Mouse (Mus musculus) neural tube, embryonic 11.5 days (tissue): ENCODE data around the gene Wnt2b. TPM values are rescaled to one million over a fixed set of nuclear protein-coding genes. Genes with fewer than 3 reads are reported as not detected.

Source experiments
- ATAC-seq: fragments of 200-750 bp; cut with Nextera tagmentation; 2 replicates; pipeline ENCODE4 v1.8.0; 2017; ENCODE audit warnings: moderate number of reproducible peaks, mild to moderate bottlenecking, moderate TSS enrichment, moderate library complexity; ENCODE audit not compliant: insufficient read depth, low FRiP score, low TSS enrichment
- DNase-seq: peaks from one replicate; pipeline ENCODE4 v3.0.0-alpha.2; 2015; ENCODE audit warnings: low spot score
- H3K27ac ChIP-seq: fragments of 300-500 bp; sonication (generic); 2 replicates; pipeline ENCODE4 v1.5.1; 2014; ENCODE audit warnings: low read depth, mild to moderate bottlenecking, low read length
- H3K27me3 ChIP-seq: fragments of 300-500 bp; sonication (generic); 2 replicates; pipeline ENCODE4 v1.6.1; 2014; ENCODE audit warnings: mild to moderate bottlenecking, low read length, mixed read lengths; ENCODE audit not compliant: control insufficient read depth, insufficient read depth
- H3K36me3 ChIP-seq: fragments of 300-500 bp; sonication (generic); 2 replicates; pipeline ENCODE4 v1.6.1; 2014; ENCODE audit warnings: mild to moderate bottlenecking, low read length, moderate library complexity, mixed read lengths; ENCODE audit not compliant: control insufficient read depth, insufficient read depth
- H3K4me1 ChIP-seq: fragments of 300-500 bp; sonication (generic); 2 replicates; pipeline ENCODE4 v1.6.1; 2014; ENCODE audit warnings: low read length, mixed read lengths; ENCODE audit not compliant: control insufficient read depth, insufficient read depth
- H3K4me2 ChIP-seq: fragments of 300-500 bp; sonication (generic); 2 replicates; pipeline ENCODE4 v1.6.1; 2014; ENCODE audit warnings: low read depth, mild to moderate bottlenecking, moderate library complexity
- H3K4me3 ChIP-seq: fragments of 300-500 bp; sonication (generic); 2 replicates; pipeline ENCODE4 v1.5.1; 2014; ENCODE audit warnings: low read depth, low read length
- H3K9ac ChIP-seq: fragments of 300-500 bp; sonication (generic); 2 replicates; pipeline ENCODE4 v1.6.1; 2014; ENCODE audit warnings: mild to moderate bottlenecking, low read length
- H3K9me3 ChIP-seq: fragments of 300-500 bp; sonication (generic); 2 replicates; pipeline ENCODE4 v1.6.1; 2016; ENCODE audit warnings: low read length; ENCODE audit not compliant: control insufficient read depth
- WGBS: fragments of 180-500 bp; shearing (Covaris S2); extraction: QIAGEN DNeasy Blood & Tissue Kit; methylation state at CpG from one replicate; pipeline ENCODE4 v1.1.7; 2014; 5-methylcytosine and 5-hydroxymethylcytosine counted together
- polyA plus RNA-seq: library from polyadenylated mRNA; unstranded; fragments of >200 nt; fragmentation: Nextera tagmentation; extraction: Ambion mirVana; gene quantifications from 2 replicates; pipeline ENCODE4 v1.2.1, GENCODE M21; 2014

Gene Wnt2b
- polyA plus RNA-seq, 1 experiment from 2014 or later: 0.90 TPM

GRCm38 (mm10) chr3:104956131-104956581 is 5.6 kb downstream of the Wnt2b start:
- peaks cover 21% of the 10 kb centered on the region for H3K27me3 ChIP-seq
- no peak overlapping the region for H3K27ac ChIP-seq
- 77% methylated on average over 6 of the region's 6 CpGs for WGBS
- no peak overlapping the region for H3K4me2 ChIP-seq
- H3K36me3 ChIP-seq: peaks cover 3% of the 10 kb centered on the region; the same call in 1 of the 2 replicates
- DNase-seq: no peak
- H3K4me1 ChIP-seq: no peaks in the 10 kb centered on the region
- no peaks in the 10 kb centered on the region for H3K9me3 ChIP-seq
- H3K4me3 ChIP-seq: no peak overlapping the region
- H3K9ac ChIP-seq: no peak overlapping the region
- no peak for ATAC-seq

GRCm38 (mm10) chr3:104954551-104954950 is 7.2 kb downstream of the Wnt2b start:
- no peak overlapping the region for H3K4me3 ChIP-seq
- 95% methylated on average over 15 of the region's 15 CpGs for WGBS
- no peak overlapping the region for H3K27ac ChIP-seq
- peaks cover 5% of the 10 kb centered on the region for H3K27me3 ChIP-seq
- H3K4me1 ChIP-seq: no peaks in the 10 kb centered on the region
- DNase-seq (no peak), ATAC-seq (no peak)
- no peak overlapping the region for H3K9ac ChIP-seq
- H3K9me3 ChIP-seq: no peaks in the 10 kb centered on the region
- no peak overlapping the region for H3K4me2 ChIP-seq
- H3K36me3 ChIP-seq: peaks cover 3% of the 10 kb centered on the region; the same call in 1 of the 2 replicates

- Histone ChIP-seq H3K9me3 (no peaks in the 10 kb centered on the region), H3K4me3 (no peak overlapping the region), H3K9ac (no peak overlapping the region), H3K36me3 (peaks cover 3% of the 10 kb centered on the region; the same call in 1 of the 2 replicates), H3K27me3 (peaks cover 5% of the 10 kb centered on the region), H3K4me2 (no peak overlapping the region), H3K4me1 (no peaks in the 10 kb centered on the region), H3K27ac (no peak overlapping the region)
- WGBS: 92% methylated on average over 3 of the region's 3 CpGs
- ATAC-seq (no peak), DNase-seq (no peak)
Measured at GRCm38 (mm10) chr3:104954137-104954536, 7.6 kb downstream of the Wnt2b start.

GRCm38 (mm10) chr3:104952891-104953670 is 8.6 kb downstream of the Wnt2b start:
- H3K4me1 ChIP-seq: no peaks in the 10 kb centered on the region
- H3K4me3 ChIP-seq: no peak overlapping the region
- H3K27ac ChIP-seq: no peak overlapping the region
- peaks cover 3% of the 10 kb centered on the region; the same call in 1 of the 2 replicates for H3K36me3 ChIP-seq
- no peaks in the 10 kb centered on the region for H3K9me3 ChIP-seq
- WGBS: 96% methylated on average over 23 of the region's 23 CpGs
- H3K4me2 ChIP-seq: no peak overlapping the region
- no peaks in the 10 kb centered on the region for H3K27me3 ChIP-seq
- ATAC-seq (no peak), DNase-seq (no peak)
- H3K9ac ChIP-seq: no peak overlapping the region

- H3K9ac ChIP-seq: no peak overlapping the region
- no peaks in the 10 kb centered on the region for H3K4me1 ChIP-seq
- H3K36me3 ChIP-seq: peaks cover 3% of the 10 kb centered on the region; the same call in 1 of the 2 replicates
- ATAC-seq: no peak
- no peaks in the 10 kb centered on the region for H3K9me3 ChIP-seq
- H3K4me3 ChIP-seq: no peak overlapping the region
- no peak for DNase-seq
- H3K27me3 ChIP-seq: no peaks in the 10 kb centered on the region
- 94% methylated on average over 12 of the region's 12 CpGs for WGBS
- no peak overlapping the region for H3K4me2 ChIP-seq
- no peak overlapping the region for H3K27ac ChIP-seq
Measured at GRCm38 (mm10) chr3:104950926-104951325, 10.8 kb downstream of the Wnt2b start.

- Histone ChIP-seq H3K36me3 (no peaks in the 10 kb centered on the region), H3K4me2 (no peak overlapping the region), H3K4me1 (peaks cover 5% of the 10 kb centered on the region), H3K9ac (no peak overlapping the region), H3K4me3 (no peak overlapping the region), H3K9me3 (no peaks in the 10 kb centered on the region), H3K27ac (no peak overlapping the region), H3K27me3 (no peaks in the 10 kb centered on the region)
- WGBS: 71% methylated on average over 9 of the region's 9 CpGs
- ATAC-seq (no peak), DNase-seq (no peak)
Measured at GRCm38 (mm10) chr3:104944894-104945293, 16.8 kb downstream of the Wnt2b start.

GRCm38 (mm10) chr3:104943333-104943732 is 18.4 kb downstream of the Wnt2b start:
- Histone ChIP-seq H3K9ac (no peak overlapping the region), H3K9me3 (no peaks in the 10 kb centered on the region), H3K27me3 (no peaks in the 10 kb centered on the region), H3K4me3 (no peak overlapping the region), H3K4me2 (no peak overlapping the region), H3K27ac (0 out of 2 replicates have a peak overlapping the region, but pooled peaks have one; percentile 23), H3K4me1 (peaks cover 5% of the 10 kb centered on the region), H3K36me3 (no peaks in the 10 kb centered on the region)
- 28% methylated on average over 8 of the region's 8 CpGs for WGBS
- DNase-seq (no peak), ATAC-seq (no peak)

GRCm38 (mm10) chr3:104942682-104943081 is 19.0 kb downstream of the Wnt2b start:
- Histone ChIP-seq H3K36me3 (no peaks in the 10 kb centered on the region), H3K9ac (no peak overlapping the region), H3K9me3 (no peaks in the 10 kb centered on the region), H3K27me3 (no peaks in the 10 kb centered on the region), H3K4me1 (peaks cover 5% of the 10 kb centered on the region), H3K4me2 (no peak overlapping the region), H3K4me3 (no peak overlapping the region), H3K27ac (no peak overlapping the region)
- WGBS: 68% methylated on average over 5 of the region's 5 CpGs
- ATAC-seq (no peak), DNase-seq (no peak)

GRCm38 (mm10) chr3:104940691-104941090 is 21.0 kb downstream of the Wnt2b start:
- DNase-seq (peak; percentile 33), ATAC-seq (no peak)
- no peak overlapping the region for H3K9ac ChIP-seq
- WGBS: 45% methylated on average over 6 of the region's 6 CpGs
- no peak overlapping the region for H3K27ac ChIP-seq
- H3K36me3 ChIP-seq: no peaks in the 10 kb centered on the region
- no peaks in the 10 kb centered on the region for H3K9me3 ChIP-seq
- H3K27me3 ChIP-seq: no peaks in the 10 kb centered on the region
- peaks cover 5% of the 10 kb centered on the region for H3K4me1 ChIP-seq
- no peak overlapping the region for H3K4me2 ChIP-seq
- no peak overlapping the region for H3K4me3 ChIP-seq
